Mouse (Mus musculus) brain, embryonic 14.5 days (tissue): ENCODE measurements around the gene Agl.

Experiments
- CTCF ChIP-seq: fragments of 200-500 bp; IDR thresholded peaks from 2 replicates; pipeline ENCODE4 v1.5.1; 2012; ENCODE audit warnings: inconsistent platforms, mild to moderate bottlenecking, moderate library complexity, borderline replicate concordance; ENCODE audit not compliant: insufficient read depth, insufficient read length; ENCODE audit errors: extremely low read depth
- POLR2A ChIP-seq: fragments of 200-500 bp; IDR thresholded peaks from 2 replicates; pipeline ENCODE4 v1.6.1; 2012; ENCODE audit warnings: mild to moderate bottlenecking, inconsistent platforms, borderline replicate concordance; ENCODE audit not compliant: poor library complexity, insufficient read depth, insufficient read length, severe bottlenecking; ENCODE audit errors: extremely low read depth

DNA sequence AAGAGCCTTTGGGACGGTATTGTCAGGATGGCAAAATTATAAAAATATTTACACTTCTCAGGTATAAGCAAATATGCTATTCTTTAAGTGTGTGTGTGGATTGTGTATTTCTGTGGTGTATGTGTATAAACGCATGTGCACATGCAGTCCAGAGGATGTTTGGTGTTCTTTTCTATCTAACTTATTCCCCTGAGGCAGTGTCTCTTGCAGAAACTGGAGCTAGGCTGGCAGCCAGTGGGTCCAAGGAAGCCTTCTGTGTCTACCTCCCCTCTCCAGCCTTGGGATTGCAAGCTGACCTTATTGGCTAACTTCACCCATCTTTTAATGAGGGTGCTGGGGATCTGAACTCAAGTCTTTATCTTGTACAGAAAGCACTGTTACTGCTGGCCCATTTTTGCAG, 5.0 kb upstream of the Agl start:
- TF ChIP-seq CTCF (no peak), POLR2A (no peak)
